Mouse (Mus musculus) heart, postnatal 0 days (tissue): ENCODE measurements around the gene Slc22a23. TPM values are rescaled to one million over a fixed set of nuclear protein-coding genes. Genes with fewer than 3 reads are reported as not detected.

Experiments
- ATAC-seq: fragments of 200-750 bp; cut with Nextera tagmentation; 2 replicates; pipeline ENCODE4 v1.8.0; 2017; ENCODE audit warnings: low read depth, moderate number of reproducible peaks, moderate library complexity; ENCODE audit not compliant: insufficient read depth
- DNase-seq: peaks from one replicate; pipeline ENCODE4 v3.0.0-alpha.2; 2016; ENCODE audit warnings: low spot score
- H3K27ac ChIP-seq: fragments of 300-500 bp; sonication (generic); 2 replicates; pipeline ENCODE4 v1.5.1; 2014; ENCODE audit warnings: low read depth, mild to moderate bottlenecking
- H3K27me3 ChIP-seq: fragments of 300-500 bp; sonication (generic); 2 replicates; pipeline ENCODE4 v1.6.1; 2014; ENCODE audit warnings: low read length, mixed read lengths; ENCODE audit not compliant: control insufficient read depth, insufficient read depth
- H3K36me3 ChIP-seq: fragments of 300-500 bp; sonication (generic); replicated peaks from 2 replicates; pipeline ENCODE4 v1.6.1; 2014; ENCODE audit warnings: low read length, mixed read lengths; ENCODE audit not compliant: control insufficient read depth, insufficient read depth
- H3K4me1 ChIP-seq: fragments of 300-500 bp; sonication (generic); 2 replicates; pipeline ENCODE4 v1.6.1; 2014; ENCODE audit warnings: antibody characterized with exemption; ENCODE audit not compliant: control insufficient read depth, insufficient read depth
- H3K4me2 ChIP-seq: fragments of 300-500 bp; sonication (generic); 2 replicates; pipeline ENCODE4 v1.6.1; 2014; ENCODE audit warnings: low read depth, mild to moderate bottlenecking, low read length, moderate library complexity
- H3K4me3 ChIP-seq: fragments of 300-500 bp; sonication (generic); 2 replicates; pipeline ENCODE4 v1.5.1; 2014; ENCODE audit warnings: low read depth, low read length
- H3K9ac ChIP-seq: fragments of 300-500 bp; sonication (generic); replicated peaks from 2 replicates; pipeline ENCODE4 v1.6.1; 2014; ENCODE audit warnings: low read depth, low read length, mixed read lengths
- H3K9me3 ChIP-seq: fragments of 300-500 bp; sonication (generic); replicated peaks from 2 replicates; pipeline ENCODE4 v1.6.1; 2016; ENCODE audit warnings: low read length; ENCODE audit not compliant: control insufficient read depth
- CTCF ChIP-seq: IDR thresholded peaks from 2 replicates; pipeline ENCODE4 v1.5.1; 2016; ENCODE audit warnings: antibody characterized with exemption, control low read depth, low read depth
- EP300 ChIP-seq: IDR thresholded peaks from 2 replicates; pipeline ENCODE4 v1.6.1; 2016; ENCODE audit warnings: antibody characterized with exemption, low read depth
- WGBS: fragments of 180-500 bp; shearing (Covaris S2); extraction: QIAGEN DNeasy Blood & Tissue Kit; methylation state at CpG from one replicate; pipeline ENCODE4 v1.1.7; 2014; 5-methylcytosine and 5-hydroxymethylcytosine counted together
- polyA plus RNA-seq: library from polyadenylated mRNA; unstranded; fragments of >200 nt; fragmentation: Nextera tagmentation; extraction: Ambion mirVana; gene quantifications from 2 replicates; pipeline ENCODE4 v1.2.1, GENCODE M21; 2015
- total RNA-seq: library from RNA; depleted of rRNA; stranded (reverse); fragments of >200 nt; gene quantifications from 2 replicates; pipeline ENCODE4 v1.2.3, GENCODE M21; 2014; ENCODE audit warnings: low replicate concordance

Gene Slc22a23
- total and polyA plus RNA-seq, 2 experiments from 2014 or later, result 1.4 to 13.9 TPM

DNA sequence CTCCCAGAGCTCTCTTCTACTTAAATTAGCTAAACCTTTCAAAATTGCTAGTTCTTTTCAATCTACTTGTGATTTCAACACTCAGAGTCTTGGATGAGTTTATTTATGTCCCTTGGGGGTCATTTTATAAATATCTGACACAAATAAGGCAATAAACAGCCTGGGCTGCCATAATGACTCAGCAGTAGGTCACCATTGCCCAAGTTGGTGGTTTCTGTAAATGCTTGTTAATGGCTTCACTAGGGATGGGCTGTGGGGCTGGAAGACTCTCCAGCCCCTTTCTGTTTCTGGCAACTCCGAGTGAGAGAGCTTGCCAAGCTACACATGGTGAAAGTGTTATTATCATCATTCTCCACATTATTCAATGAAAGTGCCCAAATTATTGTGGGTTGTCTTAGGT lies 20.2 kb upstream of the Slc22a23 start:
- no peaks in the 10 kb centered on the region for H3K9me3 ChIP-seq
- WGBS, result 55% methylated on average over 1 of the region's 1 CpGs
- H3K27ac ChIP-seq, result no peak overlapping the region
- H3K4me2 ChIP-seq, result no peak overlapping the region
- no peak for DNase-seq
- H3K27me3 ChIP-seq, result no peaks in the 10 kb centered on the region
- no peak for ATAC-seq
- H3K9ac ChIP-seq, result no peak overlapping the region
- H3K36me3 ChIP-seq, result no peaks in the 10 kb centered on the region
- H3K4me1 ChIP-seq, result no peaks in the 10 kb centered on the region
- H3K4me3 ChIP-seq, result no peak overlapping the region
- TF ChIP-seq CTCF (no peak), EP300 (no peak)

DNA sequence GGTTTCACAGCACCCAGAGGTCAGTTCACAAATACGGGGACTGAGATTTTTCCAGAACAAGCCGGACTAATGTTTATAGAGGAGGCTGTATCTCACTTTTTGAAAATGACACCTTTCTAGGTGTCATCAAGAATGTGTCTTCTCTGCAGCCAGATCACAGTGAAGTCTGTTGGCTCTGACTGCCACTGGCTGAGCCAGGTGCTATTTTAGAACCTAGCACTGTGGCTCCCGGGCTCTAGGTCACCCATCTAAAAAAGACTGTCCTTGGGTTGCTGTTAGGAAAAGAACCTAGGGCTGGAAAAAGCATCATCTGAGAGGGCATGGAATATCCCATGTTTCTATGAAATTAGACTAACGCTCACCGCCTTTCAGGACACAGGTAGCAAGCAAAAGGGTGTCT lies 10.7 kb upstream of the Slc22a23 start:
- Histone ChIP-seq H3K4me1 (peaks cover 6% of the 10 kb centered on the region; the same call in 1 of the 2 replicates), H3K4me2 (no peak overlapping the region), H3K9ac (no peak overlapping the region), H3K4me3 (no peak overlapping the region), H3K27ac (no peak overlapping the region), H3K27me3 (no peaks in the 10 kb centered on the region), H3K9me3 (no peaks in the 10 kb centered on the region), H3K36me3 (no peaks in the 10 kb centered on the region)
- DNase-seq (peak; percentile 44), ATAC-seq (no peak)
- WGBS, result 58% methylated on average over 5 of the region's 5 CpGs
- no peak for TF ChIP-seq CTCF
- TF ChIP-seq EP300, result no peak

DNA sequence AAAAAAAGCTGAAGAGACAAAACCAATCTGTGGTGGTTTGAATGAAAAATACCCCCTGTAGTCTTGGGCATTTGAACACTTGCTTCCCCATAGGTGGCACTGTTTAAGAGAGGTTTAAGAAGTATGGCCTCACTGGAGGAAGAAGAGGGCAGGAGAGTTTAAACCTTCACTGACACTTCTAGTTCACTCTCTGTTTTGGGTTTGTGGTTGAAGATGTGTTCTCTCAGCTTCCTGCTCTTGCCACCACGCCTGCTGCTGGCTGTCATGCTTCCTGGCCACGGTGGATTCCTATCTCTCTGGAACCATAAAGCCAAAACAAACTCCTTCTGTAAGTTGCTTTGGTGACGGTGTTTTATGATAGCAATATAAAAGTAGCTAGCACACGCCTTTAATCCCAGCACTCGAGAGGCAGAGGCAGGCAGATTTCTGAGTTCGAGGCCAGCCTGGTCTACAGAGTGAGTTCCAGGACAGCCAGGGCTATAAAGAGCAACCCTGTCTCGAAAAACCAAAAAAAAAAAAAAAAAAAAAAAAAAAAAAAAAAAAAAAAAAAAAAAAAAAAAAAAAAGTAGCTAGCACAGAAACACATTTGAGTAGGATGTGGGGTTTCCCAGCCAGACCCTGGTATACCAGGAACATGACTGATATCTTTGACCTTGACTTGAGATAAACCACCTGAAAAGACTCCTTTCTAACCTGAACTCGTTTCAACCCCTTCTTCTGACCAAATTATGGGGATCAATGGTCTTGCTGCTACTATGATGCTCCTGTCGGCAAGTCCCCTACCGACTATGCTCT lies 10.0 kb upstream of the Slc22a23 start:
- H3K36me3 ChIP-seq, result no peaks in the 10 kb centered on the region
- WGBS, result 75% methylated on average over 10 of the region's 10 CpGs
- H3K4me3 ChIP-seq, result no peak overlapping the region
- H3K4me1 ChIP-seq, result peaks cover 6% of the 10 kb centered on the region; the same call in 1 of the 2 replicates
- ATAC-seq, result no peak
- no peaks in the 10 kb centered on the region for H3K9me3 ChIP-seq
- H3K27ac ChIP-seq, result no peak overlapping the region
- no peak for TF ChIP-seq EP300
- TF ChIP-seq CTCF, result no peak
- H3K9ac ChIP-seq, result no peak overlapping the region
- no peak overlapping the region for H3K4me2 ChIP-seq
- no peak for DNase-seq
- no peaks in the 10 kb centered on the region for H3K27me3 ChIP-seq

DNA sequence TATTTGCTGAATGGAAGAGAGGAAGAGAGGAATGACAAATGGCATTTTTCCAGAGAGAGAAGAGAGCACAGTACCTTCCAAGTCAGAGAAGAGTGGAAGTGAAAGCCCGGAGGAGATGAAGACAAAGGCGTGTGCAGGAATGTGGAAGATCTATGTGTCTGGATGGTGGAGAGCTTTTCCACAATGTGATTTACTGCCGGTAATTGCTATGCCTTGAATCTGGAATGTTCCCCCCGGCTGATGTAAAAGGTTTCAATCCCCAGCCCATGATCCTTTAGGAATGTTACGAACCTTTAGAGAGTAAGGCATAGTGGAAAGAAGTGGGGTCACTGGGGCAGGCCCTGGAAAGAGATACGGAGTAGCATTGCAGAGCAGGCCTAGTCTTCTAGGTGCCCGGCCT lies 8.3 kb upstream of the Slc22a23 start:
- Histone ChIP-seq H3K4me2 (no peak overlapping the region), H3K36me3 (no peaks in the 10 kb centered on the region), H3K27me3 (no peaks in the 10 kb centered on the region), H3K27ac (no peak overlapping the region), H3K9me3 (no peaks in the 10 kb centered on the region), H3K9ac (no peak overlapping the region), H3K4me3 (no peak overlapping the region), H3K4me1 (peaks cover 6% of the 10 kb centered on the region; the same call in 1 of the 2 replicates)
- no peak for ATAC-seq
- no peak for DNase-seq
- WGBS, result 78% methylated on average over 7 of the region's 7 CpGs
- TF ChIP-seq EP300 (no peak), CTCF (no peak)

DNA sequence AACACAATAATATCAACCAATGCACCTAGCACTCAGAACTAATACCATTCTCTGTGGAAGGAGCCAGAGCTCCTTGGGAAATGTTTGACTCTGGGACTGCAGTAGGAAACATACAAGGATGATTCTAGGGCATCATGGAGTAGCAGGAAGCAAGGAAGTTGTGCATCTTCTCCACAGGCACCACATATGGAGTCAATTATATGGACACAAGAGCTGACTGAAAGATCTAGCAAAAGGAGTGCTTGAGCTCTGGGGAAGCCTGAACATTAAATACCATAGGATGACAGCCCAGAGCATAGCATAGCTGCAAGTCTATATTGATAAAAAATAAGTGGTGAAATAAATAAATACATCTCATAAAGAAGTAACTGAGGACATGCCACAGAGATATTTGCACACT lies 6.5 kb upstream of the Slc22a23 start:
- H3K4me1 ChIP-seq, result peaks cover 17% of the 10 kb centered on the region; the same call in 1 of the 2 replicates
- H3K9ac ChIP-seq, result no peak overlapping the region
- no peak for ATAC-seq
- H3K36me3 ChIP-seq, result no peaks in the 10 kb centered on the region
- no peak overlapping the region for H3K4me2 ChIP-seq
- H3K27me3 ChIP-seq, result no peaks in the 10 kb centered on the region
- H3K9me3 ChIP-seq, result no peaks in the 10 kb centered on the region
- H3K4me3 ChIP-seq, result no peak overlapping the region
- no peak for TF ChIP-seq EP300
- TF ChIP-seq CTCF, result no peak
- no peak for DNase-seq
- H3K27ac ChIP-seq, result no peak overlapping the region
